Mouse (Mus musculus) thymus, adult 2 months (tissue): Measurements from ENCODE around the gene Fcgr1.
"Not testable (repeated sequence)": the region's sequence is repeated elsewhere in the genome, so short reads cannot be mapped to it uniquely, and the experiment has no call there.

Source experiments
- CTCF ChIP-seq: fragments of 200-500 bp; IDR thresholded peaks from 2 replicates; pipeline ENCODE4 v1.5.1; 2012; ENCODE audit warnings: mild to moderate bottlenecking, control low read depth, low read length, moderate library complexity, borderline replicate concordance; ENCODE audit not compliant: control insufficient read depth, poor library complexity, insufficient read depth; ENCODE audit errors: extremely low read depth
- POLR2A ChIP-seq: fragments of 200-500 bp; IDR thresholded peaks from 2 replicates; pipeline ENCODE4 v1.6.1; 2012; ENCODE audit warnings: mild to moderate bottlenecking, low read length, control low read depth, moderate library complexity; ENCODE audit not compliant: control insufficient read depth, poor library complexity, insufficient read depth; ENCODE audit errors: extremely low read depth

- not testable (repeated sequence) for TF ChIP-seq CTCF
- TF ChIP-seq POLR2A = peak; percentile 85
Observed at GRCm38 (mm10) chr3:96245003-96245886, 48.5 kb downstream of the Fcgr1 start, which contains the start of gene Hist2h2aa1.
